Mouse (Mus musculus): ENCODE data around the gene Pigb.

- TF ChIP-seq CTCF (IDR thresholded peaks at IDR 0.05; ENCODE audit: control insufficient read depth, insufficient read depth, insufficient replicate concordance, low read depth, low read length) (no peak), POLR2A (IDR thresholded peaks at IDR 0.05; ENCODE audit: control insufficient read depth, low read depth, low read length) (no peak)
These were observed 7.7 kb upstream of the Pigb start for GRCm38 (mm10) chr9:73047906-73048305.
